Mouse (Mus musculus) kidney, embryonic 15.5 days (tissue): ENCODE data around the gene Fndc10. TPM values are rescaled to one million over a fixed set of nuclear protein-coding genes. Genes with fewer than 3 reads are reported as not detected.
"Not testable (repeated sequence)": the region's sequence is repeated elsewhere in the genome, so short reads cannot be mapped to it uniquely, and the experiment has no call there.

Experiments
- ATAC-seq: fragments of 200-750 bp; cut with Nextera tagmentation; replicated peaks from 2 replicates; pipeline ENCODE4 v1.8.0; 2017; ENCODE audit warnings: moderate TSS enrichment; ENCODE audit not compliant: low FRiP score
- H3K27ac ChIP-seq: fragments of 300-500 bp; sonication (generic); 2 replicates; pipeline ENCODE4 v1.5.1; 2015; ENCODE audit warnings: mild to moderate bottlenecking, inconsistent platforms
- H3K27me3 ChIP-seq: fragments of 300-500 bp; sonication (generic); 2 replicates; pipeline ENCODE4 v1.6.1; 2015; ENCODE audit warnings: inconsistent platforms
- H3K36me3 ChIP-seq: fragments of 300-500 bp; sonication (generic); 2 replicates; pipeline ENCODE4 v1.6.1; 2015; ENCODE audit warnings: inconsistent platforms
- H3K4me1 ChIP-seq: fragments of 300-500 bp; sonication (generic); 2 replicates; pipeline ENCODE4 v1.6.1; 2015; ENCODE audit warnings: inconsistent platforms
- H3K4me2 ChIP-seq: fragments of 300-500 bp; sonication (generic); 2 replicates; pipeline ENCODE4 v1.6.1; 2015; ENCODE audit warnings: moderate library complexity, mild to moderate bottlenecking, inconsistent platforms
- H3K4me3 ChIP-seq: fragments of 300-500 bp; sonication (generic); replicated peaks from 2 replicates; pipeline ENCODE4 v1.5.1; 2015; ENCODE audit warnings: mild to moderate bottlenecking, inconsistent platforms
- H3K9ac ChIP-seq: fragments of 300-500 bp; sonication (generic); 2 replicates; pipeline ENCODE4 v1.6.1; 2015; ENCODE audit warnings: mild to moderate bottlenecking, inconsistent platforms
- H3K9me3 ChIP-seq: fragments of 300-500 bp; sonication (generic); replicated peaks from 2 replicates; pipeline ENCODE4 v1.6.1; 2016; ENCODE audit warnings: inconsistent platforms
- WGBS: fragments of 180-500 bp; shearing (Covaris S2); methylation state at CpG from one replicate; pipeline ENCODE4 v1.1.7; 2015; ENCODE audit warnings: mixed read lengths; 5-methylcytosine and 5-hydroxymethylcytosine counted together
- polyA plus RNA-seq: library from polyadenylated mRNA; unstranded; fragments of >200 nt; fragmentation: Nextera tagmentation; extraction: Ambion mirVana; gene quantifications from 2 replicates; pipeline ENCODE4 v1.2.1, GENCODE M21; 2015

Gene Fndc10
- polyA plus RNA-seq, 1 experiment from 2014 or later: 4.9 TPM

DNA sequence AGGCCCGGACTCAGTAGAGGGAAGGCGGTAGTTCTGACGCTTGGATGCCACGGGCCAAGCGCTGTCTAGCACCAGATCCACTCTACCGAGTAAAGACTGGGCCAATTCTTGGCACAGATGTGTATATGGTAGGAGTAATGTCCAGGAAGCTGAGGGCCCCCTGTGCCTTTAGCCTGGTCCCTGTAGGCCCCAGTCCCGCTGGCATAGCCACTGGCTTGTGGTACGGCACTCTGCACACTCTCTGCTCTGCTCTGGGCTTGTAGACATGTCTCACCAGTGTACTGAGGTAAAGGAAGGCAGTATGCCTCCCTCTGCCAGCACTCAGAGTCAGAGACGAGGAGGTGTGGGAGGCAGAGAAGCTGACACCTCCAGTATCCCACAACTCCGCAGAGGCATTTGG lies 46.5 kb downstream of the Fndc10 start:
- H3K9me3 ChIP-seq, H3K4me3 ChIP-seq, H3K27ac ChIP-seq, ATAC-seq, H3K4me2 ChIP-seq, H3K27me3 ChIP-seq, H3K9ac ChIP-seq: not testable (repeated sequence)
- Histone ChIP-seq H3K4me1 (peaks cover 14% of the 10 kb centered on the region), H3K36me3 (peaks cover 75% of the 10 kb centered on the region)
- 83% methylated on average over 10 of the region's 10 CpGs for WGBS

- H3K27ac ChIP-seq: no peak overlapping the region
- peaks cover 83% of the 10 kb centered on the region for H3K36me3 ChIP-seq
Observed at GRCm38 (mm10) chr4:155742684-155743083, 48.5 kb downstream of the Fndc10 start.

GRCm38 (mm10) chr4:155744474-155744873 lies 50.3 kb downstream of the Fndc10 start:
- Histone ChIP-seq H3K4me2 (no peak overlapping the region), H3K4me3 (no peak overlapping the region), H3K27me3 (no peaks in the 10 kb centered on the region), H3K9me3 (no peaks in the 10 kb centered on the region), H3K4me1 (no peaks in the 10 kb centered on the region), H3K27ac (no peak overlapping the region), H3K36me3 (peaks cover 99% of the 10 kb centered on the region), H3K9ac (no peak overlapping the region)
- 91% methylated on average over 8 of the region's 8 CpGs for WGBS
- no peak for ATAC-seq

More at GRCm38 (mm10) chr4:155742684-155743083, 48.5 kb downstream of the Fndc10 start:
- no peaks in the 10 kb centered on the region for H3K9me3 ChIP-seq
- H3K27me3 ChIP-seq: no peaks in the 10 kb centered on the region
- no peak overlapping the region for H3K4me2 ChIP-seq
- no peak for ATAC-seq
- no peak overlapping the region for H3K9ac ChIP-seq
- WGBS: 95% methylated on average over 5 of the region's 5 CpGs
- 0 out of 2 replicates have a peak, but pooled peaks cover 6% of the 10 kb centered on the region for H3K4me1 ChIP-seq
- no peak overlapping the region for H3K4me3 ChIP-seq

DNA sequence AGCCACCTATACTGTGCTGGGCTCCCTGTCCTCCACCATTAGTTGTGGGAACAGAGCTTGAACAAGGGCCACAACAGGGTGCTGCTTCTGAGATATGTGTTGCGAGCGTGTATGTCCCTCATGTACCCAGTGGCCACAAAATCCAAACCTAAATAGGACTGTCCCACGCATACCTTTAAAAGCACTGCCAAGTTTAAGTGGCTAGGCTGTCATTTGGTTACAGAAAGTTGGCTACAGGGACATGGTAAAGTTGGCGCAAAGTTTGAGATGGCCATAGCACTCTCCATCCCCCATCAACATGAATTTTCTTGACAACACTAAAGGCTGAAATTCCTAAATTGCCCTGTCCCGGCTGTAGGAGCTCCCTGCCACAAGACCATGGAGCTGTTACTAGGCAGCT lies 51.0 kb downstream of the Fndc10 start:
- no peak overlapping the region for H3K9ac ChIP-seq
- H3K9me3 ChIP-seq: no peaks in the 10 kb centered on the region
- no peak for ATAC-seq
- no peak overlapping the region for H3K4me2 ChIP-seq
- H3K4me1 ChIP-seq: no peaks in the 10 kb centered on the region
- no peaks in the 10 kb centered on the region for H3K27me3 ChIP-seq
- 91% methylated on average over 5 of the region's 5 CpGs for WGBS
- peaks cover 99% of the 10 kb centered on the region for H3K36me3 ChIP-seq
- no peak overlapping the region for H3K4me3 ChIP-seq
- no peak overlapping the region for H3K27ac ChIP-seq

Other genes with a start within 250 kb of the Fndc10 start
- 1.0 and 1.1 TPM in 2 replicates for gene Tmem52, start 225.2 kb upstream of the Fndc10 start, polyA plus RNA-seq
- gene Gnb1, start 203.0 kb upstream of the Fndc10 start, polyA plus RNA-seq: 476 and 488 TPM in 2 replicates
- 89.0 and 93.6 TPM in 2 replicates for gene Nadk, start 132.0 kb upstream of the Fndc10 start, polyA plus RNA-seq
- 9.6 and 10.4 TPM in 2 replicates for gene Slc35e2, start 92.9 kb upstream of the Fndc10 start, polyA plus RNA-seq
- gene Cdk11b, start 69.5 kb upstream of the Fndc10 start, polyA plus RNA-seq: 63.4 and 64.8 TPM in 2 replicates
- gene Gm10563, start 48.9 kb upstream of the Fndc10 start, polyA plus RNA-seq: not detected in 2 replicates
- 51.7 and 68.7 TPM in 2 replicates for gene Mmp23, start 41.0 kb upstream of the Fndc10 start, polyA plus RNA-seq
- 25.8 and 30.2 TPM in 2 replicates for gene Mib2, start 25.1 kb upstream of the Fndc10 start, polyA plus RNA-seq
- gene Ssu72, start 10.5 kb downstream of the Fndc10 start, polyA plus RNA-seq: 144 and 145 TPM in 2 replicates
- 0.50 and 1.0 TPM in 2 replicates for gene Tmem240, start 40.5 kb downstream of the Fndc10 start, polyA plus RNA-seq
- gene Atad3a, start 66.8 kb downstream of the Fndc10 start, polyA plus RNA-seq: 115 and 124 TPM in 2 replicates
- gene Vwa1, start 80.4 kb downstream of the Fndc10 start, polyA plus RNA-seq: 5.6 and 7.7 TPM in 2 replicates
- 0.42 and 0.47 TPM in 2 replicates for gene Tmem88b, start 91.5 kb downstream of the Fndc10 start, polyA plus RNA-seq
- 0.19 and 0.34 TPM in 2 replicates for gene Ankrd65, start 96.1 kb downstream of the Fndc10 start, polyA plus RNA-seq
- 217 and 226 TPM in 2 replicates for gene Mrpl20, start 108.5 kb downstream of the Fndc10 start, polyA plus RNA-seq
- 158 and 173 TPM in 2 replicates for gene Ccnl2, start 118.1 kb downstream of the Fndc10 start, polyA plus RNA-seq
- 149 and 158 TPM in 2 replicates for gene Aurkaip1, start 136.9 kb downstream of the Fndc10 start, polyA plus RNA-seq
- gene Mxra8, start 145.3 kb downstream of the Fndc10 start, polyA plus RNA-seq: 90.7 and 106 TPM in 2 replicates
- gene Dvl1, start 153.1 kb downstream of the Fndc10 start, polyA plus RNA-seq: 5.2 and 5.3 TPM in 2 replicates
- 0.18 and 0.19 TPM in 2 replicates for gene Tas1r3, start 169.0 kb downstream of the Fndc10 start, polyA plus RNA-seq
- 13.0 and 15.2 TPM in 2 replicates for gene Cptp, start 175.1 kb downstream of the Fndc10 start, polyA plus RNA-seq
- gene Ints11, start 175.2 kb downstream of the Fndc10 start, polyA plus RNA-seq: 72.5 and 78.0 TPM in 2 replicates
- gene Pusl1, start 197.4 kb downstream of the Fndc10 start, polyA plus RNA-seq: 47.7 and 52.1 TPM in 2 replicates
- 17.3 and 18.7 TPM in 2 replicates for gene Acap3, start 197.5 kb downstream of the Fndc10 start, polyA plus RNA-seq
- gene Ube2j2, start 249.5 kb downstream of the Fndc10 start, polyA plus RNA-seq: 110 and 113 TPM in 2 replicates